Mouse (Mus musculus): ENCODE results near the gene Trim21.
A peak's percentile ranks its signal among the peaks of the same experiment; 100 is the strongest.

Gene Trim21

GRCm38 (mm10) chr7:102564999-102565997 lies at the start of gene Trim21:
Trim21 (minus strand) TSS chr7:102565486.
- DNase-seq (ENCODE audit: low spot score): peak; percentile 85

GRCm38 (mm10) chr7:102597378-102598031 lies 32.2 kb upstream of the Trim21 start, which contains the start of gene Olfr552:
Olfr552 (plus strand) TSS chr7:102597770.
- no peak for DNase-seq (ENCODE audit: low spot score)

GRCm38 (mm10) chr7:102591786-102592185 lies 26.5 kb upstream of the Trim21 start, which contains the start of gene Olfr551:
Olfr551 (minus strand) TSS chr7:102591886.
- no peak for DNase-seq (ENCODE audit: low spot score)

DNA sequence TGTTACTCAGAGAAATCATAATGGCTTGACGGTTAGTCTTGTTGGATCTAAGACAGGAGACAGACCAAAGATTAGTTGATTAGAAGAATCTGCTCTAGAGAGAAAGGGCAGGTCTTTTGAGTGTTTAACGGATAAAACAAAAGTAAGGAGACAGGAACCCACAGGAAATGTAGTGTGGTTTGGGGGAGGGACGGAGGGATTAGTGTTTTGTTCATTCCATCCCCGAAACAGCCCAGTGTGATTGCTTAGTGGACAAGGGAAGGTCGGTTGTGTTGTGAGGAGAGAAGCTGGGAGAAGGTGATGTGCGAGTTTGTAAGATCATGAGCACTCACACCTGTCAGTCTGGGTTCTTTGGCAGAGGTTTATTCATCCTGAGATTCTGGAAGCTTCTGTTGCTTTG lies 10.7 kb upstream of the Trim21 start:
- no peak for DNase-seq (ENCODE audit: low spot score)

DNA sequence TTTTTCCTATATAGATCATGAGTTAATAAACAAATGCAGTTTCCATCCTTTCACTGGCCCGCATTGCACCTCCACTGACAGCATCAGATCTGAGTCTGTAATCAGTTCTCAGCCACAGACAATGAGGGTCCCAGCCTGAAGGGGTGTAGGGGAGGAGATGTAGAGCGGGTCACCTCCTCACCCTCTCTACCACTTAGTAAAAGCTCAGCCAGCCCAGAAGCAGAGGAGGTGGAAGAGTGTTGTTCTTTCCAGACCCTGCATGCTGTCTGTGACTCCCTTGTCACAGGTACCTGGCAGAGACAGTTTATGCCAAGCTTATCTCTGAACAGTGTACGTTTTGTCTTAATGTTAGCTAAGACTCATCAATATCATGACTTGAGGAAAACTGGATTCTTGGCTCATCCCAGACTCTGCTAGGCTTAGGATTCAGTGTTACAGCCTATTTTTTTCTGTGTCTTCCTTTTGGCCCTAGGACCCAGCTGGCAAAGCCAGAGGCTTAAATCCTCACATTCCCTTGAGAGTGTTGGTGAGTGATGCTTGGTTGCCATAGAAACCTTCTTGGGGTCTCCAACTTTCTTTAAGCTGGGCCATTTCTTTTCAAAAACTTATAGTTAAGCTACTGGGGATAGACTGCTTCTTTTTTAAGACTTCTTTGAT lies 8.0 kb upstream of the Trim21 start:
- DNase-seq (ENCODE audit: low spot score): peak; percentile 56

DNA sequence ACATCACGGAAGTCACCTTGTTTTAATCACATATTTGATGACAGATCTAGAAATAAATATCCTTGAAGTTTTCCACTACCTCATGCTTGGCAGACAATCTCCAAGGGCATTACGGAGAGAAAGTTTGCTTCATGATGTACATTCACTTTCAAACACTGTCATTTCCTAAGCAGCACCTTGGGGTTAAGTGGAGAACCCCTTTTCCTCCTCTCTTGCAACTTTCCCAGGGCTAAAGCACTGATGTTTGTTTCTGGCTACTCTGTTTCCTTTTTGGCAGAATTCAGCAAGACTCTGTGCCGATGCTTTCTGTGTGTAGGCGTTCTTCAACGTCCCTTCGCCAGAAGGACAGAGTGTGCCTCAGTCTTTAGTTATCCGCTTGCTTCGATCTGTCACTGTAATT lies 5.9 kb upstream of the Trim21 start, which contains the start of gene Olfr550:
Gene Olfr550, plus strand, starts transcription at position 301 of the 400 bp plus-strand sequence.
- no peak for DNase-seq (ENCODE audit: low spot score)

DNA sequence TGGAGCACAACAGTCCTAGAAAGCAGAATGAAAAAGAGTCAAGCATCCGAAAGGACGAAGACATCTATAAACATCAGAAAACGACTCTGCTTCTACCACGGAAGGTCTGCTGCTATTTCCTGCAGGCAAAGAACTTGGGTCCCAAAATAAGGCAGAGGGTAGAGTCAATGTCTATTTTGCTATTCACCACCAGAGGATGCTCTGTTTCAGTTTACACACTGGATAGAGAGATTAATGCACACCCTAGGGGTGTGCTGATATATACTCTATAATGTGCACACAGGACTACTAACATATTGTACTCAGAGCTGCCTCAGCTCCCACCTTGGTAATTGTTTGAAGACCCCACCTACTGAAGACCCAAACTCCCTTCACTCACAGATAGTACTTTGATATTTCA lies 933 bp upstream of the Trim21 start:
- no peak for DNase-seq (ENCODE audit: low spot score)

- no peak for DNase-seq (ENCODE audit: low spot score)
Measured at GRCm38 (mm10) chr7:102553279-102553678, 12.0 kb downstream of the Trim21 start.

GRCm38 (mm10) chr7:102549570-102549969 lies 15.7 kb downstream of the Trim21 start, which contains the start of gene Olfr549:
Olfr549 (plus strand) TSS chr7:102549870.
- DNase-seq (ENCODE audit: low spot score): no peak

DNA sequence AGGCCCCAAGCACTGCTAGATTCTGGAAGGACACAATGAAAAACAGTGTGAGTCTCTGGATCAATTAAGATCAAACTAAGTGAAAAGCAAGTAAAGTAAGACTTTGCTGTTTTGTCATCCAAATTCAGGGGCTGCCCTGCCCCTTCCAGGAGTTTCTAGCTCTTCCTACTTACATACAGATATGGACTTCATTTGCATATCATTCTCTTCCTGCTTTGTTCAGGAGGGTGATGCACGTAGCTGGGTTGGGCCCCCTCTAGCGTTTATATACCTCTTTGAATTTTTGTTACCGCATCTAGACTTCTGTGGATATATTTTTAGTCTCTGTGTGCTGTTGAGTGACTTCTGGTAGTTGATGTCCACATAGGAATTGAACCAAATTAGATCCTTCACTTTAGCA lies 24.0 kb downstream of the Trim21 start:
- DNase-seq (ENCODE audit: low spot score): no peak

- DNase-seq (ENCODE audit: low spot score): no peak
Measured at GRCm38 (mm10) chr7:102540596-102540995, 24.7 kb downstream of the Trim21 start, which contains the start of gene Olfr548-ps1. Olfr548-ps1 (plus strand) TSS chr7:102540896.

DNA sequence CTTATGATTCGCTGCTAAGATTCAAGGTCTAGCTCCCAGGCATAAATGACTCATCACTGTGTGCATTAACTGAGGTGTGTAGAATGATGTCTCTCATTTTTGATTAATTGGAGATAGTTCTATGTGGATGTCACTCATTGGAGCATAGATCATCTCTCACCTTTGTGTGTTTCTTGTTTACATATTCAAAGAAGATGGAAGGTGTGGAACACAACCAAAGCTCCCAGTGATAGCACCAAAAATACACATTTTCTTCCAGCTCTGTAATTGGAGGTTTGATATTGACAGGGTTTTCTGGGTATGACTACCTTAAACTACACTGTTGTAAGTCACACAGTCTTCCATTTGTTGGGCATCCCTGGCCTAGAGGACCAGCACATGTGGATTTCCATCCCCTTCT lies 30.8 kb downstream of the Trim21 start, which contains the start of gene Olfr547:
Gene Olfr547, plus strand, starts transcription at position 301 of the 400 bp plus-strand sequence.
- DNase-seq (ENCODE audit: low spot score): no peak

- no peak for DNase-seq (ENCODE audit: low spot score)
Measured at GRCm38 (mm10) chr7:102529052-102529451, 36.2 kb downstream of the Trim21 start.

GRCm38 (mm10) chr7:102517051-102517335 lies 48.3 kb downstream of the Trim21 start:
- DNase-seq (ENCODE audit: low spot score): no peak

GRCm38 (mm10) chr7:102516261-102517050 lies 48.8 kb downstream of the Trim21 start:
- DNase-seq (ENCODE audit: low spot score): no peak

GRCm38 (mm10) chr7:102514144-102514543 lies 51.1 kb downstream of the Trim21 start:
- DNase-seq (ENCODE audit: low spot score): no peak

- DNase-seq (ENCODE audit: low spot score): peak; percentile 91
Measured at GRCm38 (mm10) chr7:102512814-102513435, 52.4 kb downstream of the Trim21 start.

DNA sequence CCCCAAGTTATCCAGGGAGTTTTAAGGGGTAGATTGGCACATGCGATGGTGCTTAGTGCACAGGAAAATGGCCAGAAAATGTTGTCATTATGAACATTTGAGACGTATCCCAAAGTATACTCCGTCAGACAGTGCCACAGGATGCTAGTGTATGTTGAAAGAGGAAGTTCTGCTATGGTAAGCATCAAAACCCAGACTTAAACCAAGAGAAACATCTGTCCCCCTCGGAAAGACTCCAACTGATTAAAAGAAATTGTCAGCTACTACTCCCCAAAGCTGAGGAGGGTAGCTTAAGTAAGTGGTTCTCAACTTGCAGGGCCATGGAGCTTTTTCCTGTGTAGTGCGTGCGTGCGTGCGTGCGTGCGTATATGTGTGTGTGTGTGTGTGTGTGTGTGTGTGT lies 53.4 kb downstream of the Trim21 start:
- DNase-seq (ENCODE audit: low spot score): no peak

DNA sequence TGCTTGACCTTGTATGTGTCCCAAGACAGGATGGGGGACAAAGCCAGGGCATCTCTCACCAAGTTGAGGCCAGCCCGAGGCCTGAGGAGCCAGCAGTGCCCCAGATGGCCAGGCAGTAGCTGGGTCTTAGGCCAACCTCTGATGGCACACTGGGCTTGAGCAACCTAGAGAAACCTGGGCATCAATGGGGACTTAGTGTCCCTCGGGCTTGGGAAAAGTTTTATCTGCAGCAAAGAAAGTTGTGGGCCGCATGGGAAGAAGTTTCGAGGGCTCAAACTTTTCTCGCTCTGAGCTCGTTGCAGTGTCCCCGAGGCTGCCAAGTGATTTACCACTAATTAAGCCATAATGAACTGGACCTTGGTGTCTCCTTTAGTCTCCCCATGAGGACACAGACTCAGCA lies 55.6 kb downstream of the Trim21 start:
- DNase-seq (ENCODE audit: low spot score): no peak

- DNase-seq (ENCODE audit: low spot score): no peak
Measured at GRCm38 (mm10) chr7:102508666-102509065, 56.6 kb downstream of the Trim21 start.

- DNase-seq (ENCODE audit: low spot score): no peak
Measured at GRCm38 (mm10) chr7:102508066-102508465, 57.2 kb downstream of the Trim21 start.

Data from embryo, embryonic 10.5 days (tissue).